Mouse (Mus musculus): ENCODE data around the gene Ntn3. TPM values are rescaled to one million over a fixed set of nuclear protein-coding genes. Genes with fewer than 3 reads are reported as not detected.

Ntn3 gene
- polyA plus RNA-seq, 1 experiment from 2014 or later: 2.0 TPM

DNA sequence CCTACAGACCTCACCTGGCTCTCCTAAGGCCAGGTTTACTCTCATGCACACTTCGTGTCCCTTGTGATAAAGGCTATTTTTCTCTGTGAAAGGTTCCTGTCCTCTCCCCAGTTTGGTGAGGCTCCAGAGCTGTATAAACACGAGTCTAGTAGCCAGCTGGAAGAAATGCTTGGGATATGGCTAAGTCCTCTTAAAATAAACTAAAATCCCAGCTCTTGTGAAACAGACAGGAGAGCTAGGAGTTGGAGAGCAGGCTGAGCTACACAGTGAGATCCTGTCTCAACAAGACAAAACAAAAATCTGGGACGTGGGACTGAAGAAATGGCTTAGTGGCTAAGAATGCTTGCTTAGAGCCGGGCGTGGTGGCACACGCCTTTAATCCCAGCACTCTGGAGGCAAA, 3.9 kb upstream of the Ntn3 start:
- H3K9ac ChIP-seq (ENCODE audit: low read depth, low read length): no peak overlapping the region
- WGBS: 60% methylated on average over 6 of the region's 6 CpGs
- no peaks in the 10 kb centered on the region for H3K9me3 ChIP-seq (ENCODE audit: control insufficient read depth)
- H3K4me2 ChIP-seq (replicated peaks; ENCODE audit: low read depth): no peak overlapping the region
- no peak for TF ChIP-seq CTCF (IDR thresholded peaks at IDR 0.05; ENCODE audit: low read depth)
- H3K4me3 ChIP-seq (ENCODE audit: low read depth, low read length): no peak overlapping the region
- H3K36me3 ChIP-seq (ENCODE audit: control insufficient read depth, insufficient read depth): peaks cover 21% of the 10 kb centered on the region
- H3K27me3 ChIP-seq (replicated peaks; ENCODE audit: control insufficient read depth, insufficient read depth, low read length): 0 out of 2 replicates have a peak, but pooled peaks cover 4% of the 10 kb centered on the region
- no peak overlapping the region for H3K27ac ChIP-seq (ENCODE audit: low read depth, low read length)
- no peak for ATAC-seq
- H3K4me1 ChIP-seq (replicated peaks; ENCODE audit: control insufficient read depth, insufficient read depth, low read length): peaks cover 8% of the 10 kb centered on the region

DNA sequence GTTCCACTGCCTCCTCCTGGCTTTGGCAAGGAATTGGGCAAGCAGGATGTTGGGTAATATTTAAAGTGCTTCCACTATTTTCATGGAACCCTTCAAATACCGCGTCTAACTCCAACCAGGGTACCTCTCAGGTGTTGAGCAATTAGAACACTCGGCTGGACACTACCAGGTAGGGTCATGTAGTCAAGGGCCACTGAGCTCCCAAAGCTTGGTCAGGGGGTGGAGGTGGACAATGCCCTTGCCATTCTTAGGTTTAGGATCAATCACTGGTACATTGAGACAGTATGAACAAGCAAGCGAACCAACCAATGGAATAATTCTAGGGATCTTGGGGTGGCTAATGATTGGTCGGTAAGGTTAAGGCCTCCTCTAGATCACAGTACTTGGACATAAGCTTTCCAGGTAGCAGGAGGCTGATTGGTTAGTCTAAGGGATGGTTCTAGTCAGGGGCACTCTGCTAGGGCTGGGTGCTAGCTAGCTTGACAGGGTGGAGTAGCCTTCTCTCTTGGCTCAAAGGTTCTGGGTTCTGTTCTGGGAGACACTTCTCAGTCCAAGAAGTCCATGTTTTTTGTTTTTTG, 3.2 kb upstream of the Ntn3 start:
- Histone ChIP-seq H3K27me3 (replicated peaks; ENCODE audit: control insufficient read depth, insufficient read depth, low read length) (peaks cover 8% of the 10 kb centered on the region; the same call in 1 of the 2 replicates), H3K4me1 (replicated peaks; ENCODE audit: control insufficient read depth, insufficient read depth, low read length) (peaks cover 8% of the 10 kb centered on the region), H3K4me2 (replicated peaks; ENCODE audit: low read depth) (peak overlapping the region; percentile 76; the same call in 1 of the 2 replicates), H3K36me3 (ENCODE audit: control insufficient read depth, insufficient read depth) (peaks cover 15% of the 10 kb centered on the region), H3K4me3 (ENCODE audit: low read depth, low read length) (peak overlapping the region; percentile 33), H3K9ac (ENCODE audit: low read depth, low read length) (no peak overlapping the region), H3K27ac (ENCODE audit: low read depth, low read length) (no peak overlapping the region), H3K9me3 (ENCODE audit: control insufficient read depth) (no peaks in the 10 kb centered on the region)
- ATAC-seq: no peak
- TF ChIP-seq CTCF (IDR thresholded peaks at IDR 0.05; ENCODE audit: low read depth): peak; percentile 50
- 46% methylated on average over 5 of the region's 5 CpGs for WGBS

DNA sequence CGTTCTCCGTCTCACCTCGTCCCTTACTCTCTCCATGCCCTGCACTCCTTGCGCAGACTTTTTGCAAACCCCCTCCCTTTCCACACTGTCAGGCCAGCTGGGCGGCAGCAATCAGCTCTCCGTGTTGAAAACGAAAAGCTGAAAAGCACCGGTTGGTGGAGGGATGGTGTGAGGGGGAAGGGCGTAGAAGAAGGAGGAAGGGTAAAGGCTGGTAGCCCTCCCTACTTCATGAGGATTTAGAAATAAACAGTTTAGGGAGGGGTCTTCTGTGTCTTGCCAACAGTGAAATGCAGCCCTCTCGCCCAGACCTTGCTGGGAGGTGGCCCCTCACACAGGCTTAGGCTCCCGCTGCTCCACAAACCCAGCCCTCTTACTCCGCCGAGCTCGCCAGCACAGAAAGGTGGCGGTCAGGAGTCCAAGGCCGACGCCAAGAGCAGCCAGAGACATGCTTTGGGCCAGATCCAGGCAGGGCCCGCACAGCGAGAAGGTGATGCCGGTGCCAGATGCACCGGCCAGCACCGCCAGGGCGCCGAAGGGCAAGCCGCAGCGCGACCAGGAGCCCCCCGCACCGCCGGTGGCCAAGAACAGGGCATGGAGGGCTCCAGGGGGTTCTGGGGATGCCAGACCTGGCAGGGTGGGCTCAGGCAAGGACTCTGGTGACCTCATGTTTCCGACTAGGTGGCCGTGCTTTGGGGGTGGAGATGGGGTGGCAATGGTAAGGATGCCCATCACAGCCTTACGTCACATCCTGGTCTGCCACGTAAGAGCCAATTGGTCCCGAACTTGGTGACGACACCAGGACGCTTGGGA, 2.5 kb upstream of the Ntn3 start:
- H3K27ac ChIP-seq (ENCODE audit: low read depth, low read length): no peak overlapping the region
- ATAC-seq: peak; percentile 28
- H3K4me1 ChIP-seq (replicated peaks; ENCODE audit: control insufficient read depth, insufficient read depth, low read length): peaks cover 8% of the 10 kb centered on the region

DNA sequence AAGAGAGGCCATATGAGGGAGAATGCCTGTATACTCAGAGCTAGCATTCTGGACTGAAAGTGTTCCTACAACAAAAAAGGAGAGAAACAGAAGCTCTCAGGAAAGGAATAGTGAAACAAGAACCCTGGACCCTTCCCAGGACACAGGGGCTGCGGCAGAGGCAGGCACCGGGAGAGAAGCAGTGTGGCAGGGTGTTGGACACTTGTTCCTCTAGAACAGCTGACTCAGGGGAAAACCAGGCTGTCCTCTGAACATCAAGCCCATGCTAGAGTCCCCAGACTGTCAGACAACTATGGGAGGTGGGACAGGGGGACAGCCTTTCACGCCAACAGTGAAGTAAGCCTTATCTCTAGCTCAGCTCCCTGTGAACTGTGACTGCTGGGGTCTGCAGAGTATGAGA, 1.3 kb upstream of the Ntn3 start:
- Histone ChIP-seq H3K4me1 (replicated peaks; ENCODE audit: control insufficient read depth, insufficient read depth, low read length) (peaks cover 15% of the 10 kb centered on the region), H3K36me3 (ENCODE audit: control insufficient read depth, insufficient read depth) (peaks cover 1% of the 10 kb centered on the region), H3K27me3 (replicated peaks; ENCODE audit: control insufficient read depth, insufficient read depth, low read length) (peaks cover 14% of the 10 kb centered on the region; the same call in 1 of the 2 replicates), H3K27ac (ENCODE audit: low read depth, low read length) (no peak overlapping the region), H3K9me3 (ENCODE audit: control insufficient read depth) (no peaks in the 10 kb centered on the region), H3K4me3 (ENCODE audit: low read depth, low read length) (no peak overlapping the region), H3K4me2 (replicated peaks; ENCODE audit: low read depth) (no peak overlapping the region), H3K9ac (ENCODE audit: low read depth, low read length) (no peak overlapping the region)
- no peak for ATAC-seq
- TF ChIP-seq CTCF (IDR thresholded peaks at IDR 0.05; ENCODE audit: low read depth): no peak
- WGBS: 78% methylated on average over 3 of the region's 3 CpGs

More for the DNA sequence above, 2.5 kb upstream of the Ntn3 start:
- H3K4me2 ChIP-seq (replicated peaks; ENCODE audit: low read depth): peak overlapping the region; percentile 76
- no peak for TF ChIP-seq CTCF (IDR thresholded peaks at IDR 0.05; ENCODE audit: low read depth)
- H3K9ac ChIP-seq (ENCODE audit: low read depth, low read length): no peak overlapping the region
- no peaks in the 10 kb centered on the region for H3K9me3 ChIP-seq (ENCODE audit: control insufficient read depth)
- peaks cover 12% of the 10 kb centered on the region for H3K36me3 ChIP-seq (ENCODE audit: control insufficient read depth, insufficient read depth)
- peaks cover 10% of the 10 kb centered on the region; the same call in 1 of the 2 replicates for H3K27me3 ChIP-seq (replicated peaks; ENCODE audit: control insufficient read depth, insufficient read depth, low read length)
- 8% methylated on average over 37 of the region's 37 CpGs for WGBS
- H3K4me3 ChIP-seq (ENCODE audit: low read depth, low read length): peak overlapping the region; percentile 33

DNA sequence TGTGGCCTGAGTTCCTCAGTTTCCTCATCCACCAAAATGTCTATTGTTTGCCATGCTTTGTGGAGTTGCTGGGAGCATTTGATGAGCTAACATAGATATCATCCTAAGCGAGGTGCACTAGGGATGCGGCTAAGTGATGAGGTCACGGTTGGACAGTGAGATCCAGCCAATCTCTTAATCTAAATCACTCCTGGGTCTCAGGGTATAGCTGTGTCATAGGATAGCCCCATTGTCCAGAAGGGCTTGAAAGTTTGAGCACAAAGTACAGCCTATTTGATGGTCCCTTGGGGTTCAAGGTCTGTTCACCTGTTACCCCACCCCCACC, 547 bp upstream of the Ntn3 start:
- peaks cover 16% of the 10 kb centered on the region for H3K4me1 ChIP-seq (replicated peaks; ENCODE audit: control insufficient read depth, insufficient read depth, low read length)
- no peak overlapping the region for H3K9ac ChIP-seq (ENCODE audit: low read depth, low read length)
- no peaks in the 10 kb centered on the region; the same call in 1 of the 2 replicates for H3K36me3 ChIP-seq (ENCODE audit: control insufficient read depth, insufficient read depth)
- TF ChIP-seq CTCF (IDR thresholded peaks at IDR 0.05; ENCODE audit: low read depth): no peak
- H3K4me3 ChIP-seq (ENCODE audit: low read depth, low read length): no peak overlapping the region
- peaks cover 14% of the 10 kb centered on the region; the same call in 1 of the 2 replicates for H3K27me3 ChIP-seq (replicated peaks; ENCODE audit: control insufficient read depth, insufficient read depth, low read length)
- WGBS: 74% methylated on average over 3 of the region's 3 CpGs
- ATAC-seq: no peak
- H3K9me3 ChIP-seq (ENCODE audit: control insufficient read depth): no peaks in the 10 kb centered on the region
- H3K4me2 ChIP-seq (replicated peaks; ENCODE audit: low read depth): no peak overlapping the region
- H3K27ac ChIP-seq (ENCODE audit: low read depth, low read length): no peak overlapping the region

DNA sequence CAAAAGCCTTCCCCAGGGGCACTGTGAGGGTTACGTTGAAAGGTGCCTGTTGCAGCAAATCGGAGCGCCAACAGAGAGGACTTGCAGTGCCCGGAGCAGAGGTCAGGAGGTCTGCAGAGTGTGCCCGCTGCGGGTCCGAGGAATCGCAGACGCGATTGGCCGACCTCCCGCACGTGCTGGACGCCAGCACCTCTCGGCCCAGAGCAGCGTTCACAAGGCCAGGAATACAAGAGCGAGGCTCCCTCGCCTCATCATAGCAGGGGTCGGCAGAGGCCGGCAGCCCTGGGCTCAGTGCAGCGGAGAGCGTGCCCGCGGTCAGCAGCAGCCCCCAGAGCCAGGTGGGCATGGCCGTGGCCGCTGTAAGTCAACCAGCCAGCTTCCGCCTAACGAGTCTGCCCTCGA, 689 bp downstream of the Ntn3 start:
- 11% methylated on average over 29 of the region's 29 CpGs for WGBS
- peaks cover 20% of the 10 kb centered on the region for H3K4me1 ChIP-seq (replicated peaks; ENCODE audit: control insufficient read depth, insufficient read depth, low read length)
- peak overlapping the region; percentile 30 for H3K4me3 ChIP-seq (ENCODE audit: low read depth, low read length)
- no peaks in the 10 kb centered on the region; the same call in 1 of the 2 replicates for H3K36me3 ChIP-seq (ENCODE audit: control insufficient read depth, insufficient read depth)
- H3K9me3 ChIP-seq (ENCODE audit: control insufficient read depth): no peaks in the 10 kb centered on the region
- H3K27me3 ChIP-seq (replicated peaks; ENCODE audit: control insufficient read depth, insufficient read depth, low read length): peaks cover 14% of the 10 kb centered on the region; the same call in 1 of the 2 replicates
- no peak for TF ChIP-seq CTCF (IDR thresholded peaks at IDR 0.05; ENCODE audit: low read depth)
- peak overlapping the region; percentile 67 for H3K4me2 ChIP-seq (replicated peaks; ENCODE audit: low read depth)
- no peak for ATAC-seq
- peak overlapping the region; percentile 46; the same call in 1 of the 2 replicates for H3K27ac ChIP-seq (ENCODE audit: low read depth, low read length)
- peak overlapping the region; percentile 23 for H3K9ac ChIP-seq (ENCODE audit: low read depth, low read length)

Data from intestine, postnatal 0 days (tissue).